Mouse (Mus musculus) mammary gland, adult 2 months (tissue): ENCODE data around the gene Tusc1. TPM values are rescaled to one million over a fixed set of nuclear protein-coding genes. Genes with fewer than 3 reads are reported as not detected.

Source experiments
- polyA plus RNA-seq: library from polyadenylated mRNA; depleted of rRNA; stranded (reverse); fragments of >200 nt; gene quantifications from 2 replicates; pipeline ENCODE4 v1.2.3, GENCODE M21; 2012; ENCODE audit warnings: low replicate concordance; rRNA removed

Tusc1 gene
- 3.5 and 15.1 TPM in 2 replicates for polyA plus RNA-seq

DNA sequence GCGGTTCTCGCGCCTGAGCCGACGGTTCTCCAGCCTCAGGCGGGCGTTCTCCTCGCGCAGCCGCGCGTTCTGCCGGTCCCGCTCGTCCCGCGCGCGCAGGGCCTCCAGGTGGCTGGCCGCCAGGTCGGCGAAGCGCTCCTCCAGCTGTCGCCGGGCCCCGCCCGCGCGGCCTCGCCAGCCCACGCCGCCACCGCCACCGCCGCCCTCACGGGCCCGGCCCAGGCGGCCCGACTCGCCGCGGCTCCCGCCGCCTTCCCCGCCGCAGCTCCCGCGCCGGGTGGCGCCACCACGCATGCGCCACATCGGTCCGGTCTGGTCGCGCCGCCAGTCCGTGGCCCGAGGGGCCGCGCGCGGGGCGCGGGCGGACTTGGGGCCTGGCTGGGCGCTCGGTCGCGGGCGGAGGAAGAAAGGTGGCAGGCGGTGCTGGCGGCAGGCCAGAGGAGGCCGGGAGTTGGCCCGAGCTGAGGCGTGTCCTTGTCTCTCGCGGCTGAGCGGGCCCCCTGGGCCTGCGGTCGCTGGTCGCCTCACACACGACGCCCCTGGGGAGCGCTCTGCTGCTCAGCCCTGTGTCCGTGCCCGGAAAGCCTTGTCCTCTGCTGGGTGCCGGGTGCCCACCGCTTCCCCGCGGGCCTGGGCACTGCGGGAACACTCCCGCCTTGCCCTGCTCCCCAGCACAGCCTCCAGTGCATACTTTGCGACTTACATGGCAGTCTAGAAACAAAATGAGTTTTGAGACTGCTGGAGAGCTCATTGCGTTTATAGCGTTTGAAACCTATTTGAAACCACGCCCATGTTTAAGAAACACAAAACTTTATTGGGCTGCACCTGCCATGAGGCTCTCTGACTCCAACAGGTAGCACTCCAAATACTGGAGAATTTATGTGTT, at the start of gene Tusc1:
Gene Tusc1 (minus strand): TSS at position 394 of the 886 bp plus-strand sequence.

